Mouse (Mus musculus) ES-Bruce4 (cell line): ENCODE measurements at regions not wholly inside any gene's neighbourhood (a gene's known extent, or its start where the extent isn't known, plus 50 kb on each side); places are given as distances from the start of the nearest gene placed in this dataset.

ENCODE experiments used
- CTCF ChIP-seq: IDR thresholded peaks from one replicate; pipeline ENCODE4 v1.8.1; 2011; ENCODE audit warnings: low read depth, low read length
- EP300 ChIP-seq: IDR thresholded peaks from 2 replicates; pipeline ENCODE4 v1.6.1; 2011; ENCODE audit warnings: low read depth, low read length; ENCODE audit not compliant: insufficient read depth
- POLR2A ChIP-seq: IDR thresholded peaks from one replicate; pipeline ENCODE4 v1.8.1; 2011; ENCODE audit warnings: low read length; ENCODE audit not compliant: insufficient read depth

GRCm38 (mm10) chr8:127746456-127746855 lies 611.9 kb upstream of the Nrp1 start:
- TF ChIP-seq EP300, result no peak
- TF ChIP-seq CTCF, result no peak
- TF ChIP-seq POLR2A, result no peak
